Mouse (Mus musculus) B cell, adult 67 days (primary cell): Measurements from ENCODE around the gene Pan2. TPM values are rescaled to one million over a fixed set of nuclear protein-coding genes. Genes with fewer than 3 reads are reported as not detected.

ENCODE experiments used
- total RNA-seq, 2 experiments: library from RNA; stranded (reverse); gene quantifications; 4 replicates each; pipeline ENCODE4 v1.2.4; 2023

Pan2 gene
- 10 to 100 TPM; 64.1 to 67.9 TPM for total RNA-seq

DNA sequence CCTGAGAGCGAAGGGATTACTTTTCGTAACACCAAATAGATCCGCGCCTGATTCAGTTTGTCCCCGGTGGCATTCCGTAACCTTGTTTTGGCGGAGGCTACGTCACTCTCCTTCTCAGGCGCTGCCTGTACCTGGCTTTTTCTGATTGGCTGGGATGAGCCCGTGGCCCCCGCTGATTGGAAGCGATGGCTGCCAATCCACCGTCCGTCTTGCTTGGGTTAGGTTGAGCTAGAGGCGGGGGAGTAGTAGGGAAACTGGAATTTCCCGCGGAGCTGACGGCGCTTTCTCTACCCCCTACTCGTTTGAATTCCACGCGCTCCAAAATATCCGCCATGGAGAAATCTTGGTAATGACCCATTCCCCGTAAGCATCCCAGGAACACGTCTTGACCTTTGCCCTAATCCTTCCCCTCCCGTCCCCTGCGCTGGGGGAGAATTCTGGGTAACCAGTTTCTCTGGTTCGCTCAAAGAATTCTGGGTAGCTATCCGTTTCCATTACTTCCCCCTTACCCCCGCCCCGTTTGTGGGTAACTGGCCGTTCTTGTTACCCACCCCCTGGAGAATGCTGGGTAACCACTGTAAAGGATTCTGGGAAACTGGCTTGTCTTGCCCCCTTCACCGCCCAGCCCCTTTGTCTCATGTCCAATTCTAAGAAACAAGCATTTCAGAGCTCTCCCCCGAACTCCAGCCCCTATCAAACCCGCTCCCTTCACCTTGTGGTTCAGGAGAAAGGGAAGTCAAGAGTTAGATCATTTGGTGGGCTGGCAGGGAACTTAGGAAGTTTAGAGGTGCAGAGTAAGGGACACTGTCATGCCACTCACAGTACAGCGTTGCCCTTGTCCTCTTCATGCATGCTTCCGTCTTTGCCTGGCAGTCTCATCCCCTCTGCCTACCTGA, at the start of gene Pan2:
Gene Pan2 (plus strand): TSS at position 210 of the 896 bp plus-strand sequence.

GRCm38 (mm10) chr10:128253677-128254255, 49.4 kb upstream of the Pan2 start, which contains the start of gene Apon:
TSS of gene Apon (plus strand) at chr10:128254096.

GRCm38 (mm10) chr10:128268371-128268770, 34.8 kb upstream of the Pan2 start, which contains the start of gene Apof:
TSS of gene Apof (plus strand) at chr10:128268671.

DNA sequence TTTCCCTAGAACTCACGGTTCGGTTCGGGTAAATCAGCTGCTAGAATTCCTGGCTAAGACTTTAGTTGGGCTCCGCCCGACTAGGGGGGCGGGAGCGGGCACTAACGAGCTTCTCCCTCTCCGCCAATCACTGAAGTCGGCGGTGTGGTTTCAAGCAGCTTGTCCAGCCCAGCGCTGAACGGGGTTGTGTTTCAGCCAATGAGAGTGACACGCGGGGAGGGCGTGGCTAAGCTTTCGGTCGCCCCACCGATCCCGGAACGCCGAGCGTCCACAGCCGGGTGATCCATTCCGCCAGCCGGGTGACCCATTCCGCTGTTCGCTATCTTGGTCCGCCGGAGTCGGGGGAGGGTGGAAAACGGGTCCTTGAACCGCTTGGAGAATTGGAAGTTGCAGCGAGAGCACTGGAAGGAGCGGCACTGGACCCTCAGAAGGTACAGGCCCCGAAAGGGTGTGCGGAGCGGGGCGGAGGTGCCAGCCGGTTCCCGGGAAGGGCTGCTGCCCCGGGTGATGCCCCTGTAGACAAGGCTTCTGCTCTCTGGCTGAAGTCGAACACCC, 32.8 kb upstream of the Pan2 start, which contains the start of gene Stat2:
Gene Stat2 (plus strand): TSS at position 273 of the 555 bp plus-strand sequence.

GRCm38 (mm10) chr10:128298702-128299171, 4.4 kb upstream of the Pan2 start, which contains the start of gene Il23a:
TSS of gene Il23a (minus strand) at chr10:128298752.

DNA sequence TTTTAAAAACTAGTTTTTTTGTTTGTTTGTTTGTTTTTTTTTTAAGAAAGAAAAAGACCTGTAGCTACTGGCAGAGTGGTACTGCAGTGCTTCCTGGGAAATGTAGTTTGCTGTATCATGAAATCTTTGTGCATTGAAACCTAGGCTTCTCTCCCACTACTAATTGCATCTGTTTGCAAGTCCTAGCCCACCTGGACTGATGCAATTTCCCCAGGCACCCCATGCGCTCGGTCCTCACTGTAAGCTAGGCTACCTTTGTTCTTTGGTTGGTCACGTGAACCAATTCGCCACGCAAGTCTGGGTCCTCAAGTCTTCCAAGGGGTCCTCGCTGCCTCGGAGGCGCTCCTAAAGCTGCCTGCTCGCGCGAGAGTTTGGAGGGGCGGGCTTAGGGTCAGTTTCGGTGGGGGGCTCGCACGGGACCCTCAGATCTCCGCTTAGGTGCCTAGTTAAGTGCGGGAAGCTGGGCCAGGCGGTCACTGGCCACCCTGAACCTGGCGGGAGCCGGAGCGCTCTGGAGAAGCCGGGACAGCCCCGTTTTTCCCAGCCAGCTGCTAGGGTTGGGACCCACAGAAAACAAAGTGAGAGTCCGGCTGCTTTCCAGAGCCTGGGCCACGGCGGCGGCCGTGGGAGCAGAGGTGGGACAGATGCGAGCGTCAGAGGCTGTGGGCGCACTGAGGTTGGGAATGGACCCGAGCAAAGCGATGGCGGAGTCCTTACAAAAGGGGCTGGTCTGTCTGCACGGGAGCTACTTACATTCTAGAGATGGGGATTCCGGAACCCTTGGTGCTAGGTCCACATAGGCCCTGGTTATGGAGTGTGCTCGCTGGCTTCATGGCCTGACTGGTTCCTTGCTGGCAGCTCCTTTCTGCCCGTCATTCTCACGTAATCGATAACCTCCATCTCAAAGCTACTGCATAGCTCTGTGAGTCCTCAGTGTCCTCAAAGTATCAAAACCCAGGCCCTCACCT, 19.3 kb downstream of the Pan2 start, which contains the start of gene Cnpy2:
Gene Cnpy2 (plus strand): TSS at position 319 of the 968 bp plus-strand sequence.

DNA sequence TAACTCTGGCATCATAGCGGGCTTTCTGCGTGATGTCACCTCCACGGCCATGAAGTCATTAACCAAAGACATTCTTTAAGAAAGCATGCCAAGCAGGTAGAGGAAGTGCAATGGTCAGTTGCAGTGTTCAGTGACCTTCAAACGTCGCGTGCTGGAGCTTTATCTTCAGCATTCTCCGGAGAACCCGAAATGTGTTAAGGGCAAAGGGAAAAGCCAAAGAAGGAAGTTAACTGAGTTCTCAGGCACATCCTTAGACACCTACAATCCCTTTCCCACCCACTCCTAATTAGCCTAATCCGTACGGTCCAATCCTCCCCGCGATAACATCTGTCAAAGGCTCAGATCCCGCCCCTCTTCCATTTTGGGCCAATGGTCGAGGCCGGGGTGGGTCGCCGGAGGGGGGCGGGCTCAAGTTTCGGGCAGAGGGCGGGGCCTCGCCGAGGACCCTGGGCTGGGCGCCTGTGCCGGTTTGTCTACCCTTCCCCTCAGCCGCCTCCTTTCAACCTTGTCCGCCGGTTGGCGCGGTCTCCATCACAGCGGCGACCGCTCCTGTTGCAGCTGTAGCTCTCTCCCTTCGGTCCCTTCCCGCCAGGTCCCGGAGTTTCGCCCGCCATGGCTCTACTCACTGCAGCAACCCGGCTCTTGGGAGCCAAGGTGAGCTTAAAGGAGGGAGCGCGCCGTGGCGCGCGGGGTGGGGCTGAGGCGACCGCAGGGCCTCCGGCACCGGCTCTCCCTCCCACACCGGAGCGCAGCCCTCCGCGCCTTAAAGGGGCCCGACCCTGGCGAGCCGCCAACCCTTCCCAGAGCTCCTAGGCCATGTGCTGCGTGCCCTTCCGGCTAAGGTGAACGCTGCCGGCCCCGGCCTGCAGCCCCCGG, 34.4 kb downstream of the Pan2 start, which contains the start of gene Cs:
Gene Cs (plus strand): TSS at position 429 of the 876 bp plus-strand sequence.

DNA sequence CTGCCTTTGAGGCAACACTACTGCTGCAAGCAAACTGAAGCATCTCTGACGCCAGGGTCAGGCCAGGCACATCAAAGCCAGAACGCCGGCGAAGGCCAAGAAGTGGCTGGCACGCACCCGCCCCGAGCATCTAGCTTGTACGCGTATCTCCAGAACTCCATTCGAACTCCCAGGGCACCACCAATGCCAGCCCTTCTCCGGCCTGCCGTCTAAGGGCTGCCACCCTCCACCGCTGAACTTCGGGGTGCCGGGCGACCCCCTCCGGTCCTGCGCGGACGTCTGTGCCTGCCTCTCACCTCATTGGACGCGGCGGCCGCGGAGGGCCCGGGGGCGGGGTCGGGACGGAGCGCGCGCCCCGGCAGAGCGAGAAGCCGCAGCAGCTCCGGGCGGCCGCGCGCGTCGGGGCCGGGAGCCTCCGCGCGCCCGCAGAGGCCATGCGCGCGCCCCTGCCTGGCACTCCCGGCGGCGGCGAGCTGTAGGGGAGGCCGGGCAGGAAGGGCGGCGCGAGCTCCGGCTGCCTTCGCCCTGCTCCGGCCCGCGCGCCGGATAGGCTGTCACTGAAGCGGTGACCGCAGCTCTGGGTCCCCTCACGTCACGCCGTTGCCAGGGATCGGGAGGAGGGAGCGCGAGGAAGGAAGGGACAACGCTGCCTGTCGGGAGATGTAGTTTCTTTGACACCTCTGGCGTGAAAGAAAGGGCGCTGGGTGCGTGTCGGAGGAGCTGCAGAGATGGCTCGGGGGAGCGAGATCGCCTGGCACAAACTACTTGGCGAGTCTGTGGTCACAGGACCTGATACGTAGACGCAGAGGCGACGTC, 65.5 kb downstream of the Pan2 start, which contains the start of gene Coq10a:
Gene Coq10a (minus strand): TSS at position 596 of the 816 bp plus-strand sequence.

Other genes starting within 250 kb of the Pan2 start
- 100 to 1,000 TPM; 109 to 146 TPM for gene Ptges3, start 244.4 kb upstream of the Pan2 start, total RNA-seq
- 100 to 1,000 TPM; 583 to 605 TPM for gene Atp5b, start 220.1 kb upstream of the Pan2 start, total RNA-seq
- 100 to 1,000 TPM; 140 to 143 TPM for gene Baz2a, start 211.8 kb upstream of the Pan2 start, total RNA-seq
- 10 to 100 TPM; 47.0 to 55.3 TPM for gene Rbms2, start 123.0 kb upstream of the Pan2 start, total RNA-seq
- gene Gls2, start 108.9 kb upstream of the Pan2 start, total RNA-seq, result not detected
- 10 to 100 TPM; 13.7 to 14.4 TPM for gene Spryd4, start 91.5 kb upstream of the Pan2 start, total RNA-seq
- gene Mip, start 77.5 kb upstream of the Pan2 start, total RNA-seq, result not detected
- 10 to 100 TPM; 16.6 to 21.5 TPM for gene Timeless, start 71.3 kb upstream of the Pan2 start, total RNA-seq
- gene Apon, start 49.2 kb upstream of the Pan2 start, total RNA-seq, result under 1 TPM in 1 of 2 experiments, not detected in 1; 0.38 TPM
- 1 to 10 TPM in 1 of 2 experiments, under 1 TPM in 1; 0.89 to 1.5 TPM for gene Apof, start 34.7 kb upstream of the Pan2 start, total RNA-seq
- 100 to 1,000 TPM; 136 to 139 TPM for gene Stat2, start 32.8 kb upstream of the Pan2 start, total RNA-seq
- gene Il23a, start 4.6 kb upstream of the Pan2 start, total RNA-seq, result not detected
- 10 to 100 TPM; 26.6 to 30.1 TPM for gene Cnpy2, start 19.1 kb downstream of the Pan2 start, total RNA-seq
- 100 to 1,000 TPM; 108 to 111 TPM for gene Cs, start 34.4 kb downstream of the Pan2 start, total RNA-seq
- 10 to 100 TPM; 39.6 to 39.7 TPM for gene Coq10a, start 65.7 kb downstream of the Pan2 start, total RNA-seq
- gene Ankrd52, start 73.8 kb downstream of the Pan2 start, total RNA-seq, result 10 to 100 TPM; 74.5 to 79.2 TPM
- gene Slc39a5, start 97.9 kb downstream of the Pan2 start, total RNA-seq, result not detected
- 10 to 100 TPM; 47.3 to 50.6 TPM for gene Nabp2, start 108.2 kb downstream of the Pan2 start, total RNA-seq
- gene Rnf41, start 108.3 kb downstream of the Pan2 start, total RNA-seq, result 10 to 100 TPM; 70.9 to 76.8 TPM
- 100 to 1,000 TPM; 167 to 179 TPM for gene Smarcc2, start 155.9 kb downstream of the Pan2 start, total RNA-seq
- 100 to 1,000 TPM; 532 to 547 TPM for gene Myl6, start 190.8 kb downstream of the Pan2 start, total RNA-seq
- gene Myl6b, start 195.3 kb downstream of the Pan2 start, total RNA-seq, result 1 to 10 TPM in 1 of 2 experiments, not detected in 1; 1.0 TPM
- gene Esyt1, start 222.5 kb downstream of the Pan2 start, total RNA-seq, result 100 to 1,000 TPM; 256 to 263 TPM
- 10 to 100 TPM; 64.2 to 67.6 TPM for gene Zc3h10, start 244.4 kb downstream of the Pan2 start, total RNA-seq
- 1,000 to 10,000 TPM; 3,633 to 3,680 TPM for gene Rpl41, start 246.0 kb downstream of the Pan2 start, total RNA-seq